22 mouse cellular contexts compared by ENCODE assay signal in the genomic region with DNA sequence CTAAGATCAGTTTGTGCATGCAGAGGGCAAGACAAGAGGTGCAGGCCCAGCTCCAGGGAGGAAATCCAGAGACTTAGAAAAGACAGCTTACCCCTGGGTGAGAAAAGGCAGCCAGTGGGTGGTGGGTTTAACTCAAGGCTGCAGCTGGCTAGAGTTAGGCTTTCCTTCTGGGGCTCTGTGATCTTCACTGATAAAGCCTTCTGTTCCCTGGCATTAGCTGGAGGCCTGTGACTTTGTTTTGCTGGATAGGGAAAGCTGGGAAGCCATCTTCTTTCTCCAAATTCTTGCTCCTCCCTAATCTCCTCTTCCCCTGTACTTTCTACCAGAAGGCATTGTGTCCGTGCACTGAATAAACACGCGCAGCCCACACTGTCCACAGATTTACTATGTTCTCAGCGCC. TPM values are rescaled to one million over a fixed set of nuclear protein-coding genes. Genes with fewer than 3 reads are reported as not detected.
DNase-seq lines count a peak whose midpoint lies in the region; ATAC-seq and TF ChIP-seq lines count a peak whose summit lies in the region.
"Had no signal": no experiment of that assay in that cellular context is flagged by ENCODE, and none has a peak within 500 bp of the region (broad histone marks: within the 10 kb centered on the region; RNA-seq: fewer than 3 reads in every experiment).

No protein-coding gene starts in this region.

- H3K27ac ChIP-seq in gastrocnemius, adult 2 months, result 0 out of 2 replicates have a peak overlapping the region, but pooled peaks have one; percentile 21
- peak overlapping the region; percentile 44; the same call in 1 of the 2 replicates for H3K27ac ChIP-seq in hindbrain, embryonic 12.5 days
- no peak overlapping the region for H3K27ac ChIP-seq in hindbrain, embryonic 14.5 days
- H3K27ac ChIP-seq in midbrain, embryonic 11.5 days (ENCODE audit: low read depth, low read length), result no peak overlapping the region; the same call in 1 of the 2 replicates
- H3K27ac ChIP-seq in midbrain, embryonic 16.5 days (ENCODE audit: low read length), result no peak overlapping the region
- peak overlapping the region; percentile 82 for H3K27ac ChIP-seq in stomach, postnatal 0 days (replicated peaks)
- H3K27ac ChIP-seq: embryonic facial prominence, embryonic 13.5 days; kidney, postnatal 0 days; limb, embryonic 15.5 days; neural tube, embryonic 15.5 days had no signal

- H3K4me1 ChIP-seq in hindbrain, embryonic 12.5 days, result peaks cover 30% of the 10 kb centered on the region
- H3K4me1 ChIP-seq in hindbrain, embryonic 14.5 days (replicated peaks; ENCODE audit: control insufficient read depth, insufficient read depth, low read length), result peaks cover 12% of the 10 kb centered on the region; the same call in 1 of the 2 replicates
- H3K4me1 ChIP-seq in midbrain, embryonic 11.5 days (ENCODE audit: control insufficient read depth, insufficient read depth, low read length), result peaks cover 20% of the 10 kb centered on the region
- peaks cover 7% of the 10 kb centered on the region for H3K4me1 ChIP-seq in midbrain, embryonic 16.5 days (ENCODE audit: control insufficient read depth, insufficient read depth, low read length)
- peaks cover 6% of the 10 kb centered on the region for H3K4me1 ChIP-seq in stomach, postnatal 0 days (replicated peaks; ENCODE audit: control insufficient read depth, insufficient read depth)

- H3K9me3 ChIP-seq in hindbrain, embryonic 12.5 days (replicated peaks), result no peaks in the 10 kb centered on the region
- no peaks in the 10 kb centered on the region for H3K9me3 ChIP-seq in hindbrain, embryonic 14.5 days (ENCODE audit: control insufficient read depth, low read length)
- no peaks in the 10 kb centered on the region for H3K9me3 ChIP-seq in midbrain, embryonic 11.5 days (ENCODE audit: control insufficient read depth, low read length)
- no peaks in the 10 kb centered on the region for H3K9me3 ChIP-seq in midbrain, embryonic 16.5 days (replicated peaks; ENCODE audit: control insufficient read depth, low read length, poor library complexity, severe bottlenecking)
- H3K9me3 ChIP-seq in stomach, postnatal 0 days (ENCODE audit: control insufficient read depth, low read length), result no peaks in the 10 kb centered on the region
- H3K9me3 ChIP-seq: embryonic facial prominence, embryonic 13.5 days; limb, embryonic 15.5 days; neural tube, embryonic 15.5 days had no signal

- TF ChIP-seq EP300 in stomach, postnatal 0 days (optimal IDR thresholded peaks at IDR 0.05), result no peak

- H3K4me3 ChIP-seq in gastrocnemius, adult 2 months, result no peak overlapping the region
- no peak overlapping the region for H3K4me3 ChIP-seq in hindbrain, embryonic 12.5 days
- no peak overlapping the region for H3K4me3 ChIP-seq in hindbrain, embryonic 14.5 days (replicated peaks; ENCODE audit: low read length)
- no peak overlapping the region for H3K4me3 ChIP-seq in midbrain, embryonic 11.5 days (ENCODE audit: low read depth, low read length)
- no peak overlapping the region for H3K4me3 ChIP-seq in midbrain, embryonic 16.5 days (ENCODE audit: low read depth, low read length)
- no peak overlapping the region for H3K4me3 ChIP-seq in stomach, postnatal 0 days (ENCODE audit: low read depth, low read length)
- H3K4me3 ChIP-seq: embryonic facial prominence, embryonic 13.5 days; limb, embryonic 15.5 days; neural tube, embryonic 15.5 days had no signal

- H3K27me3 ChIP-seq in hindbrain, embryonic 12.5 days, result no peaks in the 10 kb centered on the region
- H3K27me3 ChIP-seq in hindbrain, embryonic 14.5 days (ENCODE audit: control insufficient read depth, insufficient read depth, low read length), result no peaks in the 10 kb centered on the region
- H3K27me3 ChIP-seq in midbrain, embryonic 11.5 days (ENCODE audit: control insufficient read depth, insufficient read depth, low read length), result no peaks in the 10 kb centered on the region
- H3K27me3 ChIP-seq in midbrain, embryonic 16.5 days (ENCODE audit: control insufficient read depth, insufficient read depth, low read depth, low read length), result no peaks in the 10 kb centered on the region
- no peaks in the 10 kb centered on the region for H3K27me3 ChIP-seq in stomach, postnatal 0 days (ENCODE audit: control insufficient read depth, insufficient read depth, low read length)
- H3K27me3 ChIP-seq: CH12.LX; embryonic facial prominence, embryonic 13.5 days; limb, embryonic 15.5 days; neural tube, embryonic 15.5 days had no signal

- no peak overlapping the region for H3K4me2 ChIP-seq in hindbrain, embryonic 12.5 days (replicated peaks)
- H3K4me2 ChIP-seq in hindbrain, embryonic 14.5 days (replicated peaks), result no peak overlapping the region
- H3K4me2 ChIP-seq in midbrain, embryonic 11.5 days, result no peak overlapping the region
- H3K4me2 ChIP-seq in midbrain, embryonic 16.5 days (ENCODE audit: low read length), result no peak overlapping the region
- peak overlapping the region; percentile 8; the same call in 1 of the 2 replicates for H3K4me2 ChIP-seq in stomach, postnatal 0 days (replicated peaks; ENCODE audit: low read depth)
- H3K4me2 ChIP-seq: embryonic facial prominence, embryonic 13.5 days; limb, embryonic 15.5 days; neural tube, embryonic 15.5 days had no signal

- H3K9ac ChIP-seq in hindbrain, embryonic 12.5 days, result no peak overlapping the region
- no peak overlapping the region for H3K9ac ChIP-seq in hindbrain, embryonic 14.5 days
- no peak overlapping the region for H3K9ac ChIP-seq in midbrain, embryonic 11.5 days (ENCODE audit: low read length)
- no peak overlapping the region for H3K9ac ChIP-seq in midbrain, embryonic 16.5 days (ENCODE audit: low read depth, low read length)
- no peak overlapping the region for H3K9ac ChIP-seq in stomach, postnatal 0 days (ENCODE audit: low read length)
- H3K9ac ChIP-seq: embryonic facial prominence, embryonic 13.5 days; limb, embryonic 15.5 days; liver, postnatal 0 days; neural tube, embryonic 15.5 days had no signal

- TF ChIP-seq CTCF in gastrocnemius, adult 2 months (IDR thresholded peaks at IDR 0.05), result no peak
- no peak for TF ChIP-seq CTCF in stomach, postnatal 0 days (IDR thresholded peaks at IDR 0.05; ENCODE audit: low read depth)

- no peaks in the 10 kb centered on the region for H3K36me3 ChIP-seq in hindbrain, embryonic 12.5 days
- H3K36me3 ChIP-seq in hindbrain, embryonic 14.5 days (replicated peaks; ENCODE audit: control insufficient read depth, insufficient read depth), result no peaks in the 10 kb centered on the region
- H3K36me3 ChIP-seq in midbrain, embryonic 11.5 days (ENCODE audit: control insufficient read depth, insufficient read depth, low read length), result no peaks in the 10 kb centered on the region
- H3K36me3 ChIP-seq in midbrain, embryonic 16.5 days (ENCODE audit: control insufficient read depth, insufficient read depth, low read length), result no peaks in the 10 kb centered on the region
- no peaks in the 10 kb centered on the region for H3K36me3 ChIP-seq in stomach, postnatal 0 days (ENCODE audit: control insufficient read depth, insufficient read depth, low read length)
- H3K36me3 ChIP-seq: embryonic facial prominence, embryonic 13.5 days; limb, embryonic 15.5 days; neural tube, embryonic 15.5 days had no signal

- intact Hi-C loops in gastrocnemius, adult 2 months (cut with DNase I), result no loop called here
- intact Hi-C loops in gastrocnemius, postnatal 14 days (cut with DNase I; ENCODE audit: low total_unique reads), result no loop called here

- no peak for DNase-seq in gastrocnemius, adult 2 months
- no peak for DNase-seq in gastrocnemius, postnatal 14 days
- no peak for DNase-seq in hindbrain, embryonic 14.5 days (ENCODE audit: low spot score)
- DNase-seq in midbrain, embryonic 11.5 days (ENCODE audit: low spot score, missing footprints), result peak; percentile 88
- DNase-seq in stomach, postnatal 0 days (ENCODE audit: low spot score), result no peak
- DNase-seq in urinary bladder, postnatal 14 days (ENCODE audit: low spot score), result no peak
- DNase-seq: cerebellum, postnatal 25 days; liver, postnatal 0 days; spleen, adult 18-20 months; thymus, postnatal 36 days had no signal

- no peak for ATAC-seq in hindbrain, embryonic 12.5 days (ENCODE audit: low FRiP score)
- ATAC-seq in hindbrain, embryonic 14.5 days (ENCODE audit: low FRiP score), result no peak
- ATAC-seq in midbrain, embryonic 11.5 days (ENCODE audit: low FRiP score), result peak; percentile 47
- ATAC-seq in midbrain, embryonic 16.5 days, result no peak
- ATAC-seq in stomach, postnatal 0 days (ENCODE audit: low FRiP score, low TSS enrichment), result no peak
- ATAC-seq: intestine, embryonic 16.5 days had no signal

- WGBS in hindbrain, embryonic 12.5 days, result 76% methylated on average over 4 of the region's 4 CpGs
- 57% methylated on average over 4 of the region's 4 CpGs for WGBS in hindbrain, embryonic 14.5 days
- 33% methylated on average over 4 of the region's 4 CpGs for WGBS in midbrain, embryonic 11.5 days
- WGBS in midbrain, embryonic 16.5 days, result 25% methylated on average over 4 of the region's 4 CpGs
- 47% methylated on average over 4 of the region's 4 CpGs for WGBS in stomach, postnatal 0 days

RNA-seq across cellular contexts. Expression of a gene that starts 8.4 kb away (rescaled TPM):
- 1 to 10 TPM; 4.3 to 5.2 TPM for total RNA-seq in gastrocnemius, adult 2 months (2021)
- 10 to 100 TPM; 11.2 to 14.4 TPM for total RNA-seq in gastrocnemius, postnatal 14 days (2021)
- polyA plus RNA-seq in hindbrain, embryonic 12.5 days (2016; fragmentation: Nextera tagmentation; extraction: Ambion mirVana), result 7.5 and 8.0 TPM in 2 replicates
- 15.4 and 16.1 TPM in 2 replicates for polyA plus RNA-seq in hindbrain, embryonic 14.5 days (2014; fragmentation: Nextera tagmentation; extraction: Ambion mirVana)
- polyA plus RNA-seq in midbrain, embryonic 11.5 days (2014; fragmentation: Nextera tagmentation; extraction: Ambion mirVana), result 10.2 and 10.4 TPM in 2 replicates
- polyA plus RNA-seq in midbrain, embryonic 16.5 days (2015; fragmentation: Nextera tagmentation; extraction: Ambion mirVana), result 11.6 and 11.8 TPM in 2 replicates
- polyA plus RNA-seq in stomach, postnatal 0 days (2015; fragmentation: Nextera tagmentation; extraction: Ambion mirVana), result 20.7 and 21.3 TPM in 2 replicates

RNA-seq across cellular contexts. Expression of a gene that starts 39.8 kb away (rescaled TPM):
- not detected for total RNA-seq in gastrocnemius, adult 2 months (2021)
- not detected for total RNA-seq in gastrocnemius, postnatal 14 days (2021)
- polyA plus RNA-seq in hindbrain, embryonic 12.5 days (2016; fragmentation: Nextera tagmentation; extraction: Ambion mirVana), result 0.07 and 0.17 TPM in 2 replicates
- polyA plus RNA-seq in hindbrain, embryonic 14.5 days (2014; fragmentation: Nextera tagmentation; extraction: Ambion mirVana), result 0.31 and 0.50 TPM in 2 replicates
- polyA plus RNA-seq in midbrain, embryonic 11.5 days (2014; fragmentation: Nextera tagmentation; extraction: Ambion mirVana), result 0.03 and 0.20 TPM in 2 replicates
- 0.43 and 0.71 TPM in 2 replicates for polyA plus RNA-seq in midbrain, embryonic 16.5 days (2015; fragmentation: Nextera tagmentation; extraction: Ambion mirVana)
- 0.15 and 0.30 TPM in 2 replicates for polyA plus RNA-seq in stomach, postnatal 0 days (2015; fragmentation: Nextera tagmentation; extraction: Ambion mirVana)
- total RNA-seq: adrenal gland, postnatal 4 days; CH12.LX; gastrocnemius, postnatal 36 days; left cerebral cortex, postnatal 14 days; monocyte, adult 5-6 weeks had no signal
- polyA plus RNA-seq: liver, postnatal 0 days had no signal

Comparison
In these comparisons a context has a peak if more than half of its experiments do, and no peak if none do; other contexts are left out.
1. H3K27ac ChIP-seq: peak in gastrocnemius, adult 2 months (single experiment), hindbrain, embryonic 12.5 days (single experiment) and stomach, postnatal 0 days (single experiment); none in hindbrain, embryonic 14.5 days (single experiment), midbrain, embryonic 11.5 days (single experiment) and midbrain, embryonic 16.5 days (single experiment).